Mouse (Mus musculus): ENCODE data around the gene Ston2. TPM values are rescaled to one million over a fixed set of nuclear protein-coding genes. Genes with fewer than 3 reads are reported as not detected.

Ston2 gene
- polyA plus RNA-seq, 1 experiment from 2014 or later: 13.7 TPM

DNA sequence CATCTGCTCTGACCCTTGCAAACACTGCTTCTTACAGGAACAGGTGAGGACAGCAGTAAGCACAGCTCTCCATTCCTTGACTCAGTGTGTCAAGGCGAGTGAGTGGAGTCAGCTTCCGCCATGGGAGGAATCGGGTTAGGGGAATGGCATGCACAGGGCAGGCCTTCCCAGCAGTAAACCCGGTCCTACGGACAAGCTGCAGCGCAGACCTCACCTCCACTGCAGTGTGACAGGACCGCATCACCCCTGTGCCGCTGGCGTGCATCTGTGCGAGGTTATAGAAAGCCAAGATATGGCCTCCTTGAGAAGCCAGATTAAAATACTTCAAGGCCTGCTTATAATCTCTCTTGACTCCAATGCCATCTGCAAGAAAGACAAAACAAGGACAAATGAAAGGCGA, 27.4 kb upstream of the Ston2 start:
- 0 out of 2 replicates have a peak, but pooled peaks have one; percentile 40 for ATAC-seq (replicated peaks; ENCODE audit: low FRiP score)

DNA sequence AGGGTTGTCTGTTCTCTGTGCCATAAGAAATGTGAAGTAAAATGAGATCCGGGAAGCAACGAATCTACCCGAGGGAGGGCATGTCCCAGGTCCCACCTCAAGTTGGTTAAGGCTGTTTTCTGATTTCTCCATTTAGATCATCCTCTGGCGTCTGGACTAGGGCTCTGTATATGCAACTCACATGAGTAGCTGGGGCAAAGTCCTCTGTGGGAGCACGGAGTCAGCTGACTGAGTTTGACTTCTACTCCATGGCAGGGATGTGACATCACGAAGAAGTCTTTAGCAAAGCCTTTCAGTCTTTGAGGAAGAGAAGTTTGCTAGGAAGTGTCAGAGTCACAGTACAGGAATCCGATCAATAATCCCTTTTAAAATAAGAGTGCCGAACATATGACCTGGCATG, 20.7 kb upstream of the Ston2 start:
- no peak overlapping the region for H3K4me2 ChIP-seq (ENCODE audit: low read depth, low read length, severe bottlenecking)
- H3K4me3 ChIP-seq (ENCODE audit: low read depth, low read length): no peak overlapping the region
- H3K9ac ChIP-seq (ENCODE audit: low read length): no peak overlapping the region
- H3K27me3 ChIP-seq (ENCODE audit: control insufficient read depth, insufficient read depth, low read length): no peaks in the 10 kb centered on the region
- WGBS: 95% methylated on average over 8 of the region's 8 CpGs
- no peaks in the 10 kb centered on the region for H3K4me1 ChIP-seq (replicated peaks; ENCODE audit: control insufficient read depth, insufficient read depth, low read length)
- DNase-seq (ENCODE audit: low spot score) (no peak), ATAC-seq (replicated peaks; ENCODE audit: low FRiP score) (no peak)
- peaks cover 15% of the 10 kb centered on the region; the same call in 1 of the 2 replicates for H3K36me3 ChIP-seq (ENCODE audit: control insufficient read depth, insufficient read depth, low read length)
- no peaks in the 10 kb centered on the region for H3K9me3 ChIP-seq (ENCODE audit: control insufficient read depth, low read length)
- H3K27ac ChIP-seq (ENCODE audit: low read depth, low read length): no peak overlapping the region

More for the DNA sequence above, 27.4 kb upstream of the Ston2 start:
- WGBS: 93% methylated on average over 11 of the region's 11 CpGs
- Histone ChIP-seq H3K9me3 (ENCODE audit: control insufficient read depth, low read length) (no peaks in the 10 kb centered on the region), H3K9ac (ENCODE audit: low read length) (no peak overlapping the region), H3K36me3 (ENCODE audit: control insufficient read depth, insufficient read depth, low read length) (peaks cover 14% of the 10 kb centered on the region; the same call in 1 of the 2 replicates), H3K4me3 (ENCODE audit: low read depth, low read length) (no peak overlapping the region), H3K4me2 (ENCODE audit: low read depth, low read length, severe bottlenecking) (no peak overlapping the region), H3K27ac (ENCODE audit: low read depth, low read length) (no peak overlapping the region), H3K4me1 (replicated peaks; ENCODE audit: control insufficient read depth, insufficient read depth, low read length) (no peaks in the 10 kb centered on the region), H3K27me3 (ENCODE audit: control insufficient read depth, insufficient read depth, low read length) (no peaks in the 10 kb centered on the region)
- no peak for DNase-seq (ENCODE audit: low spot score)

DNA sequence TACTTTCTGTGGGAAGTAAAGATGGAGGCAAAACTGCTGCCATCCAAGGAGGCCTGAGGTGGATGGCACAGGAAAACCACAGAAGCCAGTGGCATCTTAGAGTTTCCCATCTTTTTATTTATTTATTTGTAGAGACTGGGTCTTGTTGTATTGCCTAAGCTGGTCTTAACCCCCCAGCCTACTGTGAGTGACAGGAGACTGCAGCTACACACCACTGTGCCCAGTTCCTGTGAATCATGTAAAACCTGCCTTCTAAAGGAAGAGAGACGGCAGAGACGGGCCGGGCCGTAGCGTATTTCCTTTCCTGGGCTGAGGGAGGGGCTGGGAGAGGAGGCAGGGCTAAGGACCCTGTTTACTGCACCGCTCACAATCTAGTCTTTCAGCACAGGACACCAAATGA, 19.6 kb upstream of the Ston2 start:
- H3K27me3 ChIP-seq (ENCODE audit: control insufficient read depth, insufficient read depth, low read length): no peaks in the 10 kb centered on the region
- H3K36me3 ChIP-seq (ENCODE audit: control insufficient read depth, insufficient read depth, low read length): peaks cover 12% of the 10 kb centered on the region; the same call in 1 of the 2 replicates
- 94% methylated on average over 6 of the region's 6 CpGs for WGBS
- H3K9ac ChIP-seq (ENCODE audit: low read length): no peak overlapping the region
- ATAC-seq (replicated peaks; ENCODE audit: low FRiP score) (no peak), DNase-seq (ENCODE audit: low spot score) (no peak)
- no peak overlapping the region for H3K4me2 ChIP-seq (ENCODE audit: low read depth, low read length, severe bottlenecking)
- no peaks in the 10 kb centered on the region for H3K9me3 ChIP-seq (ENCODE audit: control insufficient read depth, low read length)
- H3K4me3 ChIP-seq (ENCODE audit: low read depth, low read length): no peak overlapping the region
- H3K4me1 ChIP-seq (replicated peaks; ENCODE audit: control insufficient read depth, insufficient read depth, low read length): no peaks in the 10 kb centered on the region
- no peak overlapping the region for H3K27ac ChIP-seq (ENCODE audit: low read depth, low read length)

DNA sequence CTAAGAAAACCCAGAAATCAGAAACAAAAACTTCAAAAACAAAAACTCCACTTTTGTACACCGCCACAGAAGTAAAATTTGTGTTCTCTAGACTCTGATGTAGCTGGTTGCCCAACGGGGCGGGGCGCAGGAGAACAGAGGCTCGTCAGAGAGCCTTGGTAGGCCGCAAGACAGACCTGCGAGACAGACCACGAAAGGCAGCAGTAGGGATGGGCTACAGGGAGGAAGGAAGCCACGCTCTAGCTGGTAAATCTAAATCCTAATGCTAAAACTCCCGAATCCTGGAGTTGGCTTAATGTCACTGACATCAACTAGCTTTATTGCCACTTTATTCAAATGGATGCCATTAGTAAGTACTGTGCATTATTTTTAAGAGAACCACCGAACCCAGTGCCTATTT, 18.9 kb upstream of the Ston2 start:
- no peak overlapping the region for H3K27ac ChIP-seq (ENCODE audit: low read depth, low read length)
- no peak overlapping the region for H3K4me3 ChIP-seq (ENCODE audit: low read depth, low read length)
- peaks cover 12% of the 10 kb centered on the region; the same call in 1 of the 2 replicates for H3K36me3 ChIP-seq (ENCODE audit: control insufficient read depth, insufficient read depth, low read length)
- H3K27me3 ChIP-seq (ENCODE audit: control insufficient read depth, insufficient read depth, low read length): no peaks in the 10 kb centered on the region
- no peak overlapping the region for H3K9ac ChIP-seq (ENCODE audit: low read length)
- no peak overlapping the region for H3K4me2 ChIP-seq (ENCODE audit: low read depth, low read length, severe bottlenecking)
- 91% methylated on average over 11 of the region's 11 CpGs for WGBS
- no peaks in the 10 kb centered on the region for H3K4me1 ChIP-seq (replicated peaks; ENCODE audit: control insufficient read depth, insufficient read depth, low read length)
- no peaks in the 10 kb centered on the region for H3K9me3 ChIP-seq (ENCODE audit: control insufficient read depth, low read length)
- DNase-seq (ENCODE audit: low spot score) (no peak), ATAC-seq (replicated peaks; ENCODE audit: low FRiP score) (no peak)

DNA sequence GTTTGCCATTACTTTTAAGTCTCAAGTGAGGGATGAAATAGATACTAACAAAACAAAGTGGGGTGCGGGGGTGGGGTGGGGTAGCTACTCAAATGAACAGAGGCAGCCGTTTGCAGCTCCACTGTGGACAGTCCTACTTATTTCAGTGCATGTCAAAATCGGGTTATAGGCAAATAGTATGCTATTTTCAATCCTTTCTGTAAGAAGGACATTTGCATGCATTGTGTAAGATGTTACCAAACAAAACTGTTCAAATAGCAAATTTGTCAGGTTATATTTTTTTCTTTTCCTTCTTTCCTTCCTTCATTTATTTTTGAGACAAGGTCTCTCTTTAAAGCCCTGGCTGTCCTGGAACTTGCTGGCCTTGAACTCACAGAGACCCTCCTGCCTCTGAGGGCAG, 16.1 kb upstream of the Ston2 start:
- Histone ChIP-seq H3K27ac (ENCODE audit: low read depth, low read length) (no peak overlapping the region), H3K27me3 (ENCODE audit: control insufficient read depth, insufficient read depth, low read length) (no peaks in the 10 kb centered on the region), H3K4me1 (replicated peaks; ENCODE audit: control insufficient read depth, insufficient read depth, low read length) (no peaks in the 10 kb centered on the region), H3K4me2 (ENCODE audit: low read depth, low read length, severe bottlenecking) (no peak overlapping the region), H3K9me3 (ENCODE audit: control insufficient read depth, low read length) (no peaks in the 10 kb centered on the region), H3K9ac (ENCODE audit: low read length) (no peak overlapping the region), H3K4me3 (ENCODE audit: low read depth, low read length) (no peak overlapping the region), H3K36me3 (ENCODE audit: control insufficient read depth, insufficient read depth, low read length) (peaks cover 3% of the 10 kb centered on the region; the same call in 1 of the 2 replicates)
- ATAC-seq (replicated peaks; ENCODE audit: low FRiP score) (no peak), DNase-seq (ENCODE audit: low spot score) (no peak)
- 88% methylated on average over 3 of the region's 3 CpGs for WGBS

DNA sequence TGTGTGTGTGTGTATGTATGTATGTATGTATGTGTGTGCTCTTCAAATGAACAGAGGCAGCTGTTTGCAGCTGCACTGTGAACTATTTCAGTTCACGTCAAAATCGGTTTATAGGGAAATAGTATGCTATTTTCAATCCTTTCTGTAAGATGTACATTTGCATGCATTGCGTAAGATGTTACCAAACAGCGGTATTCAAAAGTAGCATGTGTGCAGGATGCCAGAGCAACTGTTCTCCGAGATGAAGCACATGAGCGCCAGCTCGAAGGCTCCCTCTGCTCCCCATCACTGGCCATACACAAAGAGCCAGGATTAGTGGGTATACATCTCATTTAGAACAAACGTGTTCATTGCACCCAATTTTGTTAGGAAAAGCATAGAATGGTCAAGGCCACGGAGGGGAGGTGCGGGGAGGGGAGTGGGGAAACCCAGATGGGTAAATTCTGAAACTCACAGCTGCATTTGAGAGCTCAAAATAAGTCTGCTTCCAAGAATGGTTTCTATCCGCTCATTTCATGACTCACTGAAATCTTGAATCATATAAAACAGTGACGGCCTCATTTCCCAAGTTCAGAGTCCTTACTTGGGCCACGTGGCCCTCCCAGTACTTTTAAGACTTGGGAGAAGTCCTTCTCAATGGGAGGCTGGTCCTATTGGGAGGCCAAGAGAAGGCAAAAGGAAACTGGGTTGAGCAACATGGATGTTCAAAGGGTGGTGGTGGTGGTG, 15.2 kb upstream of the Ston2 start:
- ATAC-seq (replicated peaks; ENCODE audit: low FRiP score): no peak
- 88% methylated on average over 13 of the region's 13 CpGs for WGBS

DNA sequence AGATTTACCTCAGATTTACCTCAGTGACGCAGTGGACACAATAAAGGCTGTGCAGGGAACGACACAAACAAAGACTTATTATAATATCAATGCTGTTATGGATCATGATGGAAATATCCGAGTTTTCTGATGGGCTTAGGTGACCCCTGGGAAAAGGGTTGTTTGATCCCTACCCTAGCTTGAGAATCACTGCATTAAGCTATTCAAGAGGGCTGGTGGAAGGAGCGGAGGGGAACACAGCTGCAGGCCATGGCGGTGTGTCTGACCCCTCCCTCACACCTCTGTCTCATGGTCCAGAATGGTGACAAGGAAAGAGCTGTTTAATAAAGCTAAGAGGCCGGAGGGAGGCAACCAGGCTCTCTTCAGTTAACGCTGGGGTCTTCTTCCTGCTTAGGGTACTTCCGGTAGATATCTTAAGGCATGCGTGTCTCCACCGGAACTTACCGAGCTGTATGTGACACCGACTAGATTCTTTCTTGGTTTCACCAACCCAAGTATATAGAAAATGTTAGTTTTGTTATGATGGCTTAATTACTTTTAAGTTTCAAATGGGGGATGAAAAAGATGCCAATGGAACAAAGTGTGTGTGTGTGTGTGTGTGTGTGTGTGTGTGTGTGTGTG, 14.5 kb upstream of the Ston2 start:
- DNase-seq (ENCODE audit: low spot score): no peak
- Histone ChIP-seq H3K27me3 (ENCODE audit: control insufficient read depth, insufficient read depth, low read length) (no peaks in the 10 kb centered on the region), H3K4me2 (ENCODE audit: low read depth, low read length, severe bottlenecking) (no peak overlapping the region), H3K27ac (ENCODE audit: low read depth, low read length) (no peak overlapping the region), H3K4me1 (replicated peaks; ENCODE audit: control insufficient read depth, insufficient read depth, low read length) (no peaks in the 10 kb centered on the region), H3K4me3 (ENCODE audit: low read depth, low read length) (no peak overlapping the region), H3K9me3 (ENCODE audit: control insufficient read depth, low read length) (no peaks in the 10 kb centered on the region), H3K9ac (ENCODE audit: low read length) (no peak overlapping the region), H3K36me3 (ENCODE audit: control insufficient read depth, insufficient read depth, low read length) (no peaks in the 10 kb centered on the region)
- no peak for ATAC-seq (replicated peaks; ENCODE audit: low FRiP score)
- WGBS: 86% methylated on average over 12 of the region's 12 CpGs

More for the DNA sequence above, 15.2 kb upstream of the Ston2 start:
- no peak overlapping the region for H3K27ac ChIP-seq (ENCODE audit: low read depth, low read length)
- H3K4me2 ChIP-seq (ENCODE audit: low read depth, low read length, severe bottlenecking): no peak overlapping the region
- no peak overlapping the region for H3K9ac ChIP-seq (ENCODE audit: low read length)
- H3K36me3 ChIP-seq (ENCODE audit: control insufficient read depth, insufficient read depth, low read length): no peaks in the 10 kb centered on the region; the same call in 1 of the 2 replicates
- no peaks in the 10 kb centered on the region for H3K27me3 ChIP-seq (ENCODE audit: control insufficient read depth, insufficient read depth, low read length)
- no peaks in the 10 kb centered on the region for H3K4me1 ChIP-seq (replicated peaks; ENCODE audit: control insufficient read depth, insufficient read depth, low read length)
- no peak overlapping the region for H3K4me3 ChIP-seq (ENCODE audit: low read depth, low read length)
- H3K9me3 ChIP-seq (ENCODE audit: control insufficient read depth, low read length): no peaks in the 10 kb centered on the region
- no peak for DNase-seq (ENCODE audit: low spot score)

DNA sequence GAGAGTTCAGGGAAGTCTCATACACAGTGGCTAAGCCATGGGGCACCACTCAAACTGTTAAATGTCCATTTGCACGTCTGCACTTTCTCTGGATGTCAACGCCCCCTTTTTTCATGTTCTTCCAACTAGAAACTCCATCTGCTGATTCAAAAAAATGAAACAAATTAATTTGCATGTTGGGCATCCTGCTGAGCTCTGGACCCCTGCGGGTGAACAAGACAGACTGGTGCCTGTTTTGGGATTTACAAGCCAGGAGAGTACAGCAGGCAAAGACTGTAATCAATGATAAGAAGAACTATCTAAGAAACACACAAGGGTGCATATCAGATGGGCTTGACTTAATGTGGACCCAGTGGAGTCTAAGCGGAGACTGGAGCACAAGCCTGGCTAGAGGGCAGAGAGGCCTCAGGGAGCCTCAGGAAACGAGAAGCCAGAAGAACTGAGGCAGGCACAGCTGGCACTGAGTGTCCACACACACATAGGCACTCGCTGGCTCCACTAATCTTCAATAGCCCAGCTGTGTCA, 12.7 kb upstream of the Ston2 start:
- Histone ChIP-seq H3K9ac (ENCODE audit: low read length) (no peak overlapping the region), H3K27ac (ENCODE audit: low read depth, low read length) (no peak overlapping the region), H3K36me3 (ENCODE audit: control insufficient read depth, insufficient read depth, low read length) (no peaks in the 10 kb centered on the region), H3K4me3 (ENCODE audit: low read depth, low read length) (no peak overlapping the region), H3K4me1 (replicated peaks; ENCODE audit: control insufficient read depth, insufficient read depth, low read length) (no peaks in the 10 kb centered on the region), H3K9me3 (ENCODE audit: control insufficient read depth, low read length) (no peaks in the 10 kb centered on the region), H3K4me2 (ENCODE audit: low read depth, low read length, severe bottlenecking) (no peak overlapping the region), H3K27me3 (ENCODE audit: control insufficient read depth, insufficient read depth, low read length) (no peaks in the 10 kb centered on the region)
- ATAC-seq (replicated peaks; ENCODE audit: low FRiP score) (no peak), DNase-seq (ENCODE audit: low spot score) (peak; percentile 30)
- 72% methylated on average over 6 of the region's 6 CpGs for WGBS
